Mouse (Mus musculus) myocyte (in vitro differentiated cells): Measurements from ENCODE around the gene Rgs13. TPM values are rescaled to one million over a fixed set of nuclear protein-coding genes. Genes with fewer than 3 reads are reported as not detected.

Experiments used
- H3K27me3 ChIP-seq: one replicate; pipeline ENCODE4 v1.6.1; 2011; ENCODE audit not compliant: control insufficient read depth, insufficient read depth, insufficient read length
- H3K36me3 ChIP-seq: one replicate; pipeline ENCODE4 v1.6.1; 2011; ENCODE audit not compliant: control insufficient read depth, insufficient read depth
- H3K4me2 ChIP-seq: one replicate; pipeline ENCODE4 v1.6.1; 2011; ENCODE audit warnings: low read depth, control low read depth
- H3K4me3 ChIP-seq: one replicate; pipeline ENCODE4 v1.5.1; 2011; ENCODE audit warnings: mild to moderate bottlenecking, control low read depth, moderate library complexity
- H3K79me2 ChIP-seq: one replicate; pipeline ENCODE4 v1.6.1; 2011; ENCODE audit not compliant: control insufficient read depth, insufficient read depth
- H3ac ChIP-seq: one replicate; pipeline ENCODE4 v1.6.1; 2011; ENCODE audit not compliant: control insufficient read depth, insufficient read length
- CEBPB ChIP-seq: IDR thresholded peaks from 2 replicates; pipeline ENCODE4 v1.6.1; 2011; ENCODE audit warnings: mild to moderate bottlenecking, moderate library complexity; ENCODE audit not compliant: poor library complexity, insufficient read depth, severe bottlenecking
- E2F4 ChIP-seq: IDR thresholded peaks from one replicate; pipeline ENCODE4 v1.6.1; 2011; ENCODE audit warnings: mild to moderate bottlenecking, control low read depth, moderate library complexity; ENCODE audit not compliant: insufficient read depth
- MAX ChIP-seq: IDR thresholded peaks from one replicate; pipeline ENCODE4 v1.6.1; 2011; ENCODE audit warnings: low read depth, mild to moderate bottlenecking, control low read depth
- MYOD1 ChIP-seq, 3 experiments: IDR thresholded peaks; one replicate each; pipeline ENCODE4 v1.6.1; 2011; ENCODE audit warnings: control low read depth in 2 of 3, low read depth in 2 of 3, mild to moderate bottlenecking in 2 of 3, moderate library complexity in 1 of 3; ENCODE audit not compliant: insufficient read length in 2 of 3, control insufficient read depth in 1 of 3
- MYOG ChIP-seq, 3 experiments: IDR thresholded peaks; one replicate each; pipeline ENCODE4 v1.6.1; 2011; ENCODE audit warnings: control low read depth in 2 of 3, low read depth in 2 of 3, mild to moderate bottlenecking in 2 of 3; ENCODE audit not compliant: insufficient read length in 2 of 3, control insufficient read depth in 1 of 3, insufficient read depth in 1 of 3
- POLR2A ChIP-seq: IDR thresholded peaks from one replicate; pipeline ENCODE4 v1.6.1; 2011; ENCODE audit warnings: low read depth, mild to moderate bottlenecking, control low read depth, moderate library complexity; ENCODE audit not compliant: insufficient read length
- POLR2AphosphoS2 ChIP-seq: IDR thresholded peaks from one replicate; pipeline ENCODE4 v1.6.1; 2011; ENCODE audit warnings: low read depth, control low read depth; ENCODE audit not compliant: insufficient read length
- REST ChIP-seq: IDR thresholded peaks from one replicate; pipeline ENCODE4 v1.6.1; 2011; ENCODE audit warnings: mild to moderate bottlenecking, control low read depth, moderate library complexity; ENCODE audit not compliant: insufficient read depth, insufficient read length
- SRF ChIP-seq: IDR thresholded peaks from one replicate; pipeline ENCODE4 v1.6.1; 2011; ENCODE audit warnings: low read depth; ENCODE audit not compliant: control insufficient read depth, insufficient read length
- TCF12 ChIP-seq: IDR thresholded peaks from one replicate; pipeline ENCODE4 v1.6.1; 2011; ENCODE audit warnings: mild to moderate bottlenecking, control low read depth; ENCODE audit not compliant: poor library complexity, insufficient read depth, severe bottlenecking
- TCF3 ChIP-seq: IDR thresholded peaks from one replicate; pipeline ENCODE4 v1.6.1; 2011; ENCODE audit warnings: low read depth, control low read depth; ENCODE audit not compliant: insufficient read length
- USF1 ChIP-seq: IDR thresholded peaks from one replicate; pipeline ENCODE4 v1.6.1; 2011; ENCODE audit warnings: low read depth, mild to moderate bottlenecking, control low read depth, moderate library complexity
- polyA plus RNA-seq: library from polyadenylated mRNA; unstranded; fragments of >200 nt; fragmentation: generic; extraction: Trizol; gene quantifications from one replicate; pipeline ENCODE4 v1.2.1, GENCODE M21; 2012; ENCODE audit warnings: missing spikeins

Rgs13 gene
- polyA plus RNA-seq, 1 experiment = not detected

DNA sequence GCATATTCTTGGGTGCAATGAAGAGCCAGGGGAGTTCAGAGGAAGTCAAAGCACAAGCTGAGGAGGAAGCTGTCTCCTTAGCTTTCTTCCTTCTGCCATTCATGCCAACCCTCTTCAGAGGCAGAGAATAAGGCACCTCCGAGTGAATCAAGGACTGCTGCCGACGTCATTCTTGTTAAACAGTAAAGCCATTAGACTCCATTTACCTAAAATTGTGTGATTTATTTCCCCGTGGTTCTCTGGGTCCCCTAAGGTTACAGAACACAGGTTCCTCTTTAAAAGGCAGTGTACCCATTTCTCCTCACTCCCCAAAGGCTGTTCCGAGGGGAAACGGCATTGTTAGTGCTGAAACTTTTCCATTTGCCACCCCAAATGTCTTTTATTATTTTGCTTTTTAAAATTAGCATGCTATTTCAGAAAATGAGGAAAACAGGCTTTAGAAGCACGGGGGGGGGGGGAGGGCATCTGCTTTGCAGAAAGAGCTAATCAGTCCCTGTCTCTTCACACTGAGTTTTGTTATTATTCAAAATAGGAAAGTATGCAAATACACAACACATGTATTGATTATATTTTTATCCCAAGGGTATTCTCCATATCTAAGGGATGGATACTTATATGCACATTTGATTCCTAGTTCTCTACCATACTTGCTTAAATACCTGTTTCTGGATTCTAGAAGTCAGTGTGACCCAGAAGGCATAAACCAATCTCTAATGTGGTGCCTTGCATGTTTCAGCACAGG, 9.7 kb upstream of the Rgs13 start:
- Histone ChIP-seq H3K27me3 (no peaks in the 10 kb centered on the region), H3K4me3 (no peak overlapping the region)
- TF ChIP-seq REST (no peak), POLR2A (no peak), MYOG (IDR thresholded peaks at IDR 0.05; ENCODE audit: control insufficient read depth in 1 of 3, insufficient read depth in 1 of 3, insufficient read length in 2 of 3, low read depth in 2 of 3) (no peak), MYOD1 (IDR thresholded peaks at IDR 0.05; ENCODE audit: control insufficient read depth in 1 of 3, insufficient read length in 2 of 3, low read depth in 2 of 3) (no peak)

DNA sequence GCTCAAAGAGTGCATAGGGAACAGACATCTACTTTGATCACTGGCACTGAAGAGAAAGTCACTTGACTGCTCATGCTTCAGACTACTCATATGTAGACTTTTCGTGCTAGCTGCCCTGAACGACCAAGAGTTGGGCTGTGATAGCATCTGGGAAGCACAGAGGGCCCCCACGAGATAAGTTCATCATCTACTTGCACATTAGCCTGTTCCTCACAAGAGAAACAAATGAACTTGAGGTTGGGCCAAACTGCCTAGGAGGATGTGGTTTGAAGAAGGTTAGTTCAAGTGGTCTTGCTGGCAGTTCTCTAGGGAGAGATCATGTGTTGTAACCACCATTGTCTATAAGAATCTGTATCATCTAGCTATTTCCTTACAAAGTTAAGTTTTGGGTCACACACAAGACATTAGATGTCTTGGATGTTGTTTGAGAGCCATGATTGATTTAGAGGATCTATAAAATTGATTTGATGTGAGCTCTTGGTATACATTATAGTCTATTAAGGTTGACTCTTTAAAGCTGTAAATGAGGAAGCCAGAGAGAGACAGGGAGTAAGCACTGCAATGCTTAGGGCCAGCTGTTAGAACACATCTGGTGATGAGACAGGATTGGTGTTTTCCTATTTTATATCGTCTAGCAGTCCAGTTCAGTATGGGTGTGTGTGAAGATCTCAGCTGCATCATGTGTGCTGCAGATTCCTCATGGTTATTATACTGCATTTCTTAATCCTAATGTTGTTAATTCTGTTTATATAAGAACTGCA, 8.0 kb upstream of the Rgs13 start:
- Histone ChIP-seq H3K27me3 (no peaks in the 10 kb centered on the region), H3K36me3 (no peaks in the 10 kb centered on the region), H3K4me3 (no peak overlapping the region), H3K4me2 (no peak overlapping the region), H3ac (no peak overlapping the region), H3K79me2 (no peaks in the 10 kb centered on the region)
- peak in 1 of 3 experiments; percentile 59 for TF ChIP-seq MYOD1 (IDR thresholded peaks at IDR 0.05; ENCODE audit: control insufficient read depth in 1 of 3, insufficient read length in 2 of 3, low read depth in 2 of 3)
- TF ChIP-seq SRF = no peak

More for the DNA sequence above, 9.7 kb upstream of the Rgs13 start:
- no peaks in the 10 kb centered on the region for H3K79me2 ChIP-seq
- no peaks in the 10 kb centered on the region for H3K36me3 ChIP-seq
- no peak overlapping the region for H3ac ChIP-seq
- no peak overlapping the region for H3K4me2 ChIP-seq

GRCm38 (mm10) chr1:144183622-144184021, 6.5 kb upstream of the Rgs13 start:
- no peaks in the 10 kb centered on the region for H3K79me2 ChIP-seq
- no peaks in the 10 kb centered on the region for H3K27me3 ChIP-seq
- H3ac ChIP-seq = no peak overlapping the region
- TF ChIP-seq POLR2A = no peak
- TF ChIP-seq CEBPB = no peak
- TF ChIP-seq SRF = no peak
- no peak for TF ChIP-seq REST
- no peak for TF ChIP-seq POLR2AphosphoS2
- no peak for TF ChIP-seq TCF3
- H3K4me2 ChIP-seq = no peak overlapping the region
- H3K4me3 ChIP-seq = no peak overlapping the region
- no peaks in the 10 kb centered on the region for H3K36me3 ChIP-seq

GRCm38 (mm10) chr1:144179559-144179958, 2.4 kb upstream of the Rgs13 start:
- Histone ChIP-seq H3ac (no peak overlapping the region), H3K27me3 (no peaks in the 10 kb centered on the region), H3K4me3 (no peak overlapping the region), H3K36me3 (no peaks in the 10 kb centered on the region), H3K4me2 (no peak overlapping the region), H3K79me2 (no peaks in the 10 kb centered on the region)
- TF ChIP-seq MYOG (IDR thresholded peaks at IDR 0.05; ENCODE audit: control insufficient read depth in 1 of 3, insufficient read depth in 1 of 3, insufficient read length in 2 of 3, low read depth in 2 of 3) = no peak
- TF ChIP-seq TCF3 = no peak
- TF ChIP-seq MAX = no peak
- no peak for TF ChIP-seq USF1
- no peak for TF ChIP-seq POLR2AphosphoS2
- no peak for TF ChIP-seq TCF12
- no peak for TF ChIP-seq MYOD1 (IDR thresholded peaks at IDR 0.05; ENCODE audit: control insufficient read depth in 1 of 3, insufficient read length in 2 of 3, low read depth in 2 of 3)
- no peak for TF ChIP-seq SRF
- TF ChIP-seq REST = no peak
- no peak for TF ChIP-seq POLR2A
- no peak for TF ChIP-seq CEBPB
- no peak for TF ChIP-seq E2F4

- Histone ChIP-seq H3K4me3 (no peak overlapping the region), H3K79me2 (no peaks in the 10 kb centered on the region), H3K4me2 (no peak overlapping the region), H3K27me3 (no peaks in the 10 kb centered on the region), H3ac (no peak overlapping the region), H3K36me3 (no peaks in the 10 kb centered on the region)
- no peak for TF ChIP-seq CEBPB
- TF ChIP-seq MYOD1 (IDR thresholded peaks at IDR 0.05; ENCODE audit: control insufficient read depth in 1 of 3, insufficient read length in 2 of 3, low read depth in 2 of 3) = peak; percentile 32 to 74 (median 61)
- TF ChIP-seq USF1 = no peak
- no peak for TF ChIP-seq TCF3
- no peak for TF ChIP-seq POLR2A
Observed at GRCm38 (mm10) chr1:144178281-144178957, 1.2 kb upstream of the Rgs13 start.
